Mouse (Mus musculus) v-Abl transformed pro-B cells (cell line): ENCODE data around the gene Pcmtd2.
"Not testable (repeated sequence)": the region's sequence is repeated elsewhere in the genome, so short reads cannot be mapped to it uniquely, and the experiment has no call there.

Experiments
- in situ Hi-C, 2 experiments: fragments of 400-800 bp; cut with MboI; formaldehyde crosslinking; loops; one replicate each; pipeline ENCODE4 v1.15.1; 2025; ENCODE audit not compliant: unreplicated experiment in 2 of 2

Gene Pcmtd2

GRCm38 (mm10) chr2:181837372-181838292 is at the start of gene Pcmtd2:
Pcmtd2 (plus strand) TSS chr2:181837854.
- in situ Hi-C loops, result no loop called here

- in situ Hi-C loops, result no loop called here
Measured at GRCm38 (mm10) chr2:181789396-181789795, 48.3 kb upstream of the Pcmtd2 start.

GRCm38 (mm10) chr2:181793186-181793585 is 44.5 kb upstream of the Pcmtd2 start:
- in situ Hi-C loops, result not testable (repeated sequence)

- in situ Hi-C loops, result no loop called here
Measured at GRCm38 (mm10) chr2:181795641-181796130, 42.0 kb upstream of the Pcmtd2 start.

- in situ Hi-C loops, result no loop called here
Measured at GRCm38 (mm10) chr2:181797672-181798071, 40.0 kb upstream of the Pcmtd2 start.

GRCm38 (mm10) chr2:181829032-181829650 is 8.5 kb upstream of the Pcmtd2 start:
- in situ Hi-C loops, result no loop called here

- in situ Hi-C loops, result no loop called here
Measured at GRCm38 (mm10) chr2:181832745-181833144, 4.9 kb upstream of the Pcmtd2 start.

- in situ Hi-C loops, result no loop called here
Measured at GRCm38 (mm10) chr2:181838293-181838680, 633 bp downstream of the Pcmtd2 start.

- in situ Hi-C loops, result no loop called here
Measured at GRCm38 (mm10) chr2:181845709-181846394, 8.2 kb downstream of the Pcmtd2 start.

- in situ Hi-C loops, result loop anchor here in 1 of 2 experiments (10.0 kb wide), 1 partner anchor 179 kb away; the partner anchor contains the start of gene Tcea2
Measured at GRCm38 (mm10) chr2:181863791-181864535, 26.3 kb downstream of the Pcmtd2 start, which contains the start of gene Polr3k. Polr3k (plus strand) TSS chr2:181864337.

GRCm38 (mm10) chr2:181864536-181864860 is 26.8 kb downstream of the Pcmtd2 start:
- in situ Hi-C loops, result loop anchor here in 1 of 2 experiments (10.0 kb wide), 1 partner anchor 180 kb away; the partner anchor contains the start of gene Tcea2

GRCm38 (mm10) chr2:181866931-181867330 is 29.3 kb downstream of the Pcmtd2 start:
- in situ Hi-C loops, result loop anchor here (5.0 to 10.0 kb wide), 2 partner anchors 145 to 182 kb away; partner anchors contain the start of gene Tcea2 (in 1 of the 2)

GRCm38 (mm10) chr2:181871039-181871438 is 33.4 kb downstream of the Pcmtd2 start:
- in situ Hi-C loops, result no loop called here

- in situ Hi-C loops, result no loop called here
Measured at GRCm38 (mm10) chr2:181878903-181879302, 41.2 kb downstream of the Pcmtd2 start.

- in situ Hi-C loops, result no loop called here
Measured at GRCm38 (mm10) chr2:181883022-181883749, 45.5 kb downstream of the Pcmtd2 start.
